Mouse (Mus musculus) telencephalon, adult 2 months (tissue): ENCODE measurements at regions not wholly inside any gene's neighbourhood (a gene's known extent, or its start where the extent isn't known, plus 50 kb on each side); places are given as distances from the start of the nearest gene placed in this dataset.

Source experiments
- DNase-seq: peaks from one replicate; pipeline ENCODE4 v3.0.0-alpha.2; 2011; ENCODE audit warnings: low read depth, low spot score

- no peak for DNase-seq
These were observed 177.7 kb upstream of the Gm11114 start for GRCm38 (mm10) chr9:85134900-85135299.

GRCm38 (mm10) chr9:85136715-85137582 is 175.6 kb upstream of the Gm11114 start:
- no peak for DNase-seq

- DNase-seq = peak; percentile 16
These were observed 172.7 kb upstream of the Gm11114 start for GRCm38 (mm10) chr9:85139891-85140290.

- DNase-seq = no peak
These were observed 168.2 kb upstream of the Gm11114 start for GRCm38 (mm10) chr9:85144363-85144762.

GRCm38 (mm10) chr9:85165632-85166031 is 146.9 kb upstream of the Gm11114 start:
- DNase-seq = no peak

- no peak for DNase-seq
These were observed 145.3 kb upstream of the Gm11114 start for GRCm38 (mm10) chr9:85167243-85167642.

GRCm38 (mm10) chr9:85174431-85174830 is 138.1 kb upstream of the Gm11114 start:
- peak; percentile 3 for DNase-seq

GRCm38 (mm10) chr9:85201202-85201601 is 111.4 kb upstream of the Gm11114 start:
- DNase-seq = no peak

GRCm38 (mm10) chr9:85224870-85225269 is 87.7 kb upstream of the Gm11114 start:
- no peak for DNase-seq
